Mouse (Mus musculus): ENCODE data around the gene Cpm. TPM values are rescaled to one million over a fixed set of nuclear protein-coding genes. Genes with fewer than 3 reads are reported as not detected.

The Cpm gene
- polyA plus RNA-seq (2012; rRNA removed), result 3.9 and 4.0 TPM in 2 replicates
- polyA plus RNA-seq (2014; fragmentation: Nextera tagmentation; extraction: Ambion mirVana), result 9.1 and 12.1 TPM in 2 replicates

GRCm38 (mm10) chr10:117629169-117629971 lies at the start of gene Cpm:
Gene Cpm (plus strand): TSS chr10:117629500.
- WGBS (ENCODE audit: insufficient replicate concordance), result under 1% methylated on average over 63 of the region's 73 CpGs
- no peaks in the 10 kb centered on the region for H3K4me1 ChIP-seq (replicated peaks; ENCODE audit: control insufficient read depth in 2 of 2, insufficient read depth in 2 of 2, low read length in 1 of 2)
- H3K9ac ChIP-seq (replicated peaks), result no peak within 1 kb of the TSS
- no peaks in the 10 kb centered on the region for H3K9me3 ChIP-seq (ENCODE audit: control insufficient read depth, low read length)
- peak within 1 kb of the TSS; percentile 48 to 52 for H3K4me3 ChIP-seq (ENCODE audit: insufficient read depth in 1 of 2, low read depth in 2 of 2, low read length in 2 of 2)
- no peak within 1 kb of the TSS for H3K27ac ChIP-seq
- DNase-seq (ENCODE audit: low read depth in 3 of 3, low spot score in 3 of 3) (peak; percentile 24 to 35 (median 24)), ATAC-seq (ENCODE audit: insufficient read depth) (peak; percentile 83)
- TF ChIP-seq CTCF (IDR thresholded peaks at IDR 0.05; ENCODE audit: low read depth) (no peak), EP300 (IDR thresholded peaks at IDR 0.05; ENCODE audit: low read depth) (no peak)
- H3K36me3 ChIP-seq (replicated peaks; ENCODE audit: control insufficient read depth, insufficient read depth, low read depth), result no peaks in the 10 kb centered on the region
- H3K4me2 ChIP-seq (ENCODE audit: low read depth), result peak within 1 kb of the TSS; percentile 61
- H3K27me3 ChIP-seq (ENCODE audit: control insufficient read depth, insufficient read depth, low read length), result peaks cover 39% of the 10 kb centered on the region

GRCm38 (mm10) chr10:117579771-117580284 lies 49.5 kb upstream of the Cpm start:
- no peaks in the 10 kb centered on the region for H3K27me3 ChIP-seq (ENCODE audit: control insufficient read depth, insufficient read depth, low read length)
- no peak overlapping the region for H3K9ac ChIP-seq (replicated peaks)
- no peak overlapping the region for H3K4me3 ChIP-seq (ENCODE audit: insufficient read depth in 1 of 2, low read depth in 2 of 2, low read length in 2 of 2)
- no peaks in the 10 kb centered on the region for H3K36me3 ChIP-seq (replicated peaks; ENCODE audit: control insufficient read depth, insufficient read depth, low read depth)
- no peaks in the 10 kb centered on the region for H3K4me1 ChIP-seq (replicated peaks; ENCODE audit: control insufficient read depth in 2 of 2, insufficient read depth in 2 of 2, low read length in 1 of 2)
- no peak for DNase-seq (ENCODE audit: low read depth in 3 of 3, low spot score in 3 of 3)
- H3K4me2 ChIP-seq (ENCODE audit: low read depth), result no peak overlapping the region
- TF ChIP-seq EP300 (IDR thresholded peaks at IDR 0.05; ENCODE audit: low read depth), result no peak
- TF ChIP-seq CTCF (IDR thresholded peaks at IDR 0.05; ENCODE audit: low read depth), result no peak
- H3K27ac ChIP-seq, result no peak overlapping the region
- WGBS (ENCODE audit: insufficient replicate concordance), result 39% methylated on average over 9 of the region's 9 CpGs
- ATAC-seq (ENCODE audit: insufficient read depth), result no peak
- H3K9me3 ChIP-seq (ENCODE audit: control insufficient read depth, low read length), result no peaks in the 10 kb centered on the region

- DNase-seq (ENCODE audit: low read depth in 3 of 3, low spot score in 3 of 3), result no peak
- H3K4me1 ChIP-seq (replicated peaks; ENCODE audit: control insufficient read depth in 2 of 2, insufficient read depth in 2 of 2, low read length in 1 of 2), result no peaks in the 10 kb centered on the region
- no peak overlapping the region for H3K4me2 ChIP-seq (ENCODE audit: low read depth)
- no peaks in the 10 kb centered on the region for H3K27me3 ChIP-seq (ENCODE audit: control insufficient read depth, insufficient read depth, low read length)
- H3K4me3 ChIP-seq (ENCODE audit: insufficient read depth in 1 of 2, low read depth in 2 of 2, low read length in 2 of 2), result no peak overlapping the region
- TF ChIP-seq CTCF (IDR thresholded peaks at IDR 0.05; ENCODE audit: low read depth), result no peak
- no peak for TF ChIP-seq EP300 (IDR thresholded peaks at IDR 0.05; ENCODE audit: low read depth)
- 67% methylated on average over 5 of the region's 5 CpGs for WGBS (ENCODE audit: insufficient replicate concordance)
- H3K27ac ChIP-seq, result no peak overlapping the region
- ATAC-seq (ENCODE audit: insufficient read depth), result no peak
- H3K9me3 ChIP-seq (ENCODE audit: control insufficient read depth, low read length), result no peaks in the 10 kb centered on the region
- H3K36me3 ChIP-seq (replicated peaks; ENCODE audit: control insufficient read depth, insufficient read depth, low read depth), result no peaks in the 10 kb centered on the region
- no peak overlapping the region for H3K9ac ChIP-seq (replicated peaks)
Observed at GRCm38 (mm10) chr10:117580405-117580804, 48.9 kb upstream of the Cpm start.

DNA sequence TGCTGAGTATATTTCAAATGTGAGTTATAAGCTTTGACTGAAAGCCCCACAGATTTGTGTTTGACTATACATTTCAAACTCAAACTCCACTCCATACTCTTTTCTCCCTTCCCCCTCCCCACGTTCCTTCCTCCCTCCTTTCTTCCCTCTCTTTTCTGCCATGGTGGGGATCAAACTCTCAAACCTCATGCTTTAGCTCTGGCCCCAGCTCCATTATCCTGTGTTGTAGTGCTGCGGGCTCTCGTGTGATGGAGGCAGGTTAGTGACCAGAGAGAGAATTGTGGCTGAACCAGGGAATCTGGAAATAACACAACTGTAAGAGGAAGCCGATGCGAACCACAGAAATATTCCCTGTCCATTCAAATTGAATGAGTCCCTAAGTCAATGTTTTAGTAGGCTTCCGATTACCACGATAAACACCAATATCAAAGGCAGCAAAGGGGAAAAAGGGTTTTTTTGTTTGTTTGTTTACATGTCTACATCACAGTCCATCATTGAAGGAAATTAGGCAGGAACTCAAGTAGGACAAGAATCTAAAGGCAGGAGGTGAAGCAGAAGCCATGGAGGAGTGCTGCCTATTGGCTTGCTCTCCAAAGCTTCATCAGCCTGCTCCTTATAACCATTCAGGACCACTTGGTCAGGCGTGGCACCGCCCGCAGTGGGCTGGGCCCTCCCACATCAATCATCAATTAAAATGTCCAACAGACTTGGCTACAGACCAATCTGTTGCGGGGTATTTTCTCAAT lies 48.1 kb upstream of the Cpm start:
- Histone ChIP-seq H3K9me3 (ENCODE audit: control insufficient read depth, low read length) (no peaks in the 10 kb centered on the region), H3K36me3 (replicated peaks; ENCODE audit: control insufficient read depth, insufficient read depth, low read depth) (no peaks in the 10 kb centered on the region), H3K4me3 (ENCODE audit: insufficient read depth in 1 of 2, low read depth in 2 of 2, low read length in 2 of 2) (no peak overlapping the region), H3K27me3 (ENCODE audit: control insufficient read depth, insufficient read depth, low read length) (no peaks in the 10 kb centered on the region), H3K4me1 (replicated peaks; ENCODE audit: control insufficient read depth in 2 of 2, insufficient read depth in 2 of 2, low read length in 1 of 2) (no peaks in the 10 kb centered on the region), H3K4me2 (ENCODE audit: low read depth) (no peak overlapping the region), H3K9ac (replicated peaks) (no peak overlapping the region), H3K27ac (no peak overlapping the region)
- ATAC-seq (ENCODE audit: insufficient read depth), result no peak
- DNase-seq (ENCODE audit: low read depth in 3 of 3, low spot score in 3 of 3), result no peak
- no peak for TF ChIP-seq EP300 (IDR thresholded peaks at IDR 0.05; ENCODE audit: low read depth)
- WGBS (ENCODE audit: insufficient replicate concordance), result 72% methylated on average over 11 of the region's 11 CpGs

GRCm38 (mm10) chr10:117581753-117582062 lies 47.6 kb upstream of the Cpm start:
- H3K4me3 ChIP-seq (ENCODE audit: insufficient read depth in 1 of 2, low read depth in 2 of 2, low read length in 2 of 2), result no peak overlapping the region
- H3K4me2 ChIP-seq (ENCODE audit: low read depth), result no peak overlapping the region
- no peaks in the 10 kb centered on the region for H3K36me3 ChIP-seq (replicated peaks; ENCODE audit: control insufficient read depth, insufficient read depth, low read depth)
- ATAC-seq (ENCODE audit: insufficient read depth) (no peak), DNase-seq (ENCODE audit: low read depth in 3 of 3, low spot score in 3 of 3) (no peak)
- WGBS (ENCODE audit: insufficient replicate concordance), result 57% methylated on average over 3 of the region's 3 CpGs
- no peaks in the 10 kb centered on the region for H3K9me3 ChIP-seq (ENCODE audit: control insufficient read depth, low read length)
- no peak overlapping the region for H3K27ac ChIP-seq
- H3K4me1 ChIP-seq (replicated peaks; ENCODE audit: control insufficient read depth in 2 of 2, insufficient read depth in 2 of 2, low read length in 1 of 2), result no peaks in the 10 kb centered on the region
- no peak for TF ChIP-seq CTCF (IDR thresholded peaks at IDR 0.05; ENCODE audit: low read depth)
- no peak for TF ChIP-seq EP300 (IDR thresholded peaks at IDR 0.05; ENCODE audit: low read depth)
- H3K27me3 ChIP-seq (ENCODE audit: control insufficient read depth, insufficient read depth, low read length), result no peaks in the 10 kb centered on the region
- no peak overlapping the region for H3K9ac ChIP-seq (replicated peaks)

Measured in liver, embryonic 14.5 days (tissue).